Mouse (Mus musculus): ENCODE measurements around the gene 4933405L10Rik.

The 4933405L10Rik gene

DNA sequence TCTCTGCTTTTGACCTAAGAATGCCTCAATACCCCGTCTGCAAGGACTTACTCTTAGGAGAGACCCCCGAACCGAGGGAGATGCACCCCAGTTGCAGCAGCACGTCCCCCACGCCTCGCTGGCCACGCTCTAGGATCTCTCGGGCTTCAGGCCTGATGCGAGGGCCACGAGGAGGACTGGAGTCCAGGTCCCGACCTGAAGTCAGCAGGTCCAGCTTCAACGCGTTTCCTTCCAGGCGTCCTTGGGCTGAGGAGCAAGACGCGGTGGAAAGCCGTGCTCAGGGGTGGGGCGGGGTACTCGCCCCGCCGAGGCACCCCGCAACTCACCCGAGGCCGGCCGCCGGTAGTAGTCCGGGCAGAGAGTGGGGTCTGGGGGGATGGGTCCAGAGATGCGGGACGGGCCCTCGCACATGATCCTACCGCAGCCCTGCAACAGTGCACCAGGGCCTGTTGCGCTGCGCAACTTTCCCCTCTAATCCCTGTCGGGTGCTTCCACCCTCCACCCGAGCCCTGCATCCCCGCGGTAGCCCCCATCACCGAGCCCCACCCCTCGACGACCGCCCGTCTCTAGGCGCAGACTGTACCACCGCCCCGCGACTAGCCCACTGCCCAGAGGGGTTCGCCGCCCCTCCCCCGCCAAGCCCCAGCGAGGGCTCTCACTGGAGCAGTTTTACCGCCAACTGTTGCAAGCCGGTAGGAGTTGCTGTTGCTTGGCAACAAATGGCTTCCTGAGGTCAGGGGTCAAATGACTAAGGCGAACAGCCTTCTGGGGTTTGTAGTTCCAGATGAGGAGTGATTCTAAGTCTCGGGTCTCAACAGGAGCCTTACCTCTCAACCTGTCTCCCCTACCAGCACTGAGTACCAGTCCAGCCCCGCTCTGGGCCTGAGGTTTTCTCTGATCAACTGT is at the start of gene 4933405L10Rik, which contains the start of gene Enkd1:
TSS of gene 4933405L10Rik (plus strand) at position 158 of the 906 bp plus-strand sequence.
TSS of gene Enkd1 (minus strand) at position 713 of the 906 bp plus-strand sequence.
- peak; percentile 96 for DNase-seq (ENCODE audit: low read depth, low spot score)

DNA sequence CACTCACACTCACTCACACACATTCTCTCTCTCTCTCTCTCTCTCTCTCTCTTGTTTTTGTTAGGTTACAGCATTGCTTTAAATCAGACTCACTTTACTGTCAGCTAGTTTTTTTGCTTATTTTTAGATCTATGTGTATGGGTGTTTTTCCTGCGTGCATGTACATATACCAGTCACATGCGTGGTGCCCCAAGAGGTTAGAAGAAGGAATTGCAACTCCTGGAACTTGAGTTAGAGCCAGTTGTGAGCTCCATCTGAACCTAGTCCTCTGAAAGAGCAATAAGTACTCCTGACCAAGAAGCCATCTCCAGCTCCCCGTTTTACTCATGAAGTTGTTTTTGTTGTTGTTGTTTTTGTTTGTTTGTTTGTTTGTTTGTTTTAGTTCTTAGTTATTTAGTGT is 46.3 kb upstream of the 4933405L10Rik start:
- peak; percentile 80 for DNase-seq (ENCODE audit: low read depth, low spot score)

DNA sequence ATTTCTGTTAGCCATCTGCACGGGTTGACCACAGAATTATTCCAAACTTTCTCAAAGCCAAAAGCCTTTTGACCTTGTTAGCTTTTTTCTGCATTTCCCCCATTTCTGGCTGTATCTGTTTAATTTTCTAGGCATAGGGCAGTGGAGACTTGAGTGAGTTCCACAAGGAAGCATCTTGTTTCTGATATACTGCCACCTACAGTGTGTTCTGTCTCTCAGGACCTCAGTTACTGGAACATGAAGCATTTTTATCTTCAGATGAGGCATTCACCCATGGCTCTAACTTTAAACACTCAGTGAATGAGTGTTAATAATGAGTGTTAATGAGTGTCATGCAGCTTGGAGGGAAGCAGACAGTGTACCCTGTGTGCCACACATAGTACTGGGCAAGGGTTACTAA is 29.6 kb upstream of the 4933405L10Rik start:
- no peak for DNase-seq (ENCODE audit: low read depth, low spot score)

- DNase-seq (ENCODE audit: low read depth, low spot score) = no peak
Measured at GRCm38 (mm10) chr8:105685325-105685724, 22.1 kb upstream of the 4933405L10Rik start.

GRCm38 (mm10) chr8:105685796-105686308 is 21.6 kb upstream of the 4933405L10Rik start, which contains the start of gene Carmil2:
Gene Carmil2, plus strand, starts transcription at chr8:105686274.
- peak; percentile 87 for DNase-seq (ENCODE audit: low read depth, low spot score)

- DNase-seq (ENCODE audit: low read depth, low spot score) = peak; percentile 54
Measured at GRCm38 (mm10) chr8:105686551-105686950, 20.9 kb upstream of the 4933405L10Rik start.

DNA sequence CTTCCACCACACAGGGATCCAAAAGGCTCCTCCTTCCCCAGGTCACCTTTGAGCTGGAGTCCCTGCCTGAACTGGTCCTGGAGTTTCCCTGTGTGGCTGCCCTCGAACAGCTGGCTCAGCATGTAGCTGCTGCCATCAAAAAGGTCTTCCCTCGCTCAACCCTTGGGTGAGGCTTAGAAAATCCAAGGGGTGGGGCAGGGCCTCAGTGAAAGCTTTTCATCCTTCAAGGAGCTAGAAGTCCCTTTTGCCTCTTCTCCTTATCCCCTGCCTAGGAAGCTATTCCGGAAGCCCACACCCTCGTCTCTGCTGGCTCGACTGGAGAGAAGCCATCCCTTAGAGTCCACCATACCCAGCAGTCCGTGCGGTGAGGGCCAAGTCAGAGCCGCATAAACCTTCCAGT is 19.9 kb upstream of the 4933405L10Rik start:
- peak; percentile 82 for DNase-seq (ENCODE audit: low read depth, low spot score)

DNA sequence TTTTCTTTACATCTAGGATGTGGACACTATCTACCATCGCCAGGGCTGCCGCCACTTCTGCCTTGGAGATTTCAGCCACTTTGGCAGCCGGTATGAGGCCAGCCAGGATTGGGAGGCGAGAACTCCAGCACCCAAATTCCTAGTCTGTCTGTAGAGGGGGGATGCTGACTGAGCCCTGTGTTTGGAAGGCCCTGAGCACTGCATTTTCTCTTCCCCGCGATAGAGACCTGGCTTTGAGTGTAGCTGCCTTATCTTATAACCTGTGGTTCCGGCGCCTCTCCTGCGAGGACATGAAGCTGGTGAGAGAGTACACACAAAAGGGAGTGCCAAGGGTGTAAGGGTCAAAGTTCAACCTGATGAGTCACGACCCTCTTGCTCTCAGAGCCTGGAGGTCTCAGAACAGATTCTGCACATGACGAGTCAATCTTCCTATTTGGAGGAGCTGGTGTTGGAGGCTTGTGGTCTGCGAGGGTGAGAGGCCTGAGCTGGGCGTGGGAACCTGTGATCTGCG is 19.2 kb upstream of the 4933405L10Rik start:
- no peak for DNase-seq (ENCODE audit: low read depth, low spot score)

GRCm38 (mm10) chr8:105689256-105689982 is 18.0 kb upstream of the 4933405L10Rik start:
- peak; percentile 41 for DNase-seq (ENCODE audit: low read depth, low spot score)

GRCm38 (mm10) chr8:105689983-105690360 is 17.5 kb upstream of the 4933405L10Rik start:
- no peak for DNase-seq (ENCODE audit: low read depth, low spot score)

DNA sequence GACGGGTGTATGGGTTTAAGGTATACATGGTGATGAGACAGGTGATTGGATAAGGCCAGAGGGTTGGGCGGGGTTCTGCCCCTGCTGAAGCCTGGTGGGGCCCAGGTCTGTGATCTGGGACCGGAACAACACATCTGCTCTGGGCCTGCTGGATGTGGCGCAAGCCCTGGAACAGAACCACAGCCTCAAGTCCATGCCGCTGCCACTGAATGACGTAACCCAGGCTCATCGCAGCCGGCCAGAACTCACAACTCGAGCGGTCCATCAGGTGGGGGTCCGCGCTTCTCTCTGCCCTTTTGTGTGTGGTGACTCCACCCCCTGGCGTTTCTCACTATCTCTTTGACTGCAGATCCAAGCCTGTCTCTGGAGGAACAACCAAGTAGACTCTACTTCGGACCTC is 16.5 kb upstream of the 4933405L10Rik start:
- DNase-seq (ENCODE audit: low read depth, low spot score) = no peak

- DNase-seq (ENCODE audit: low read depth, low spot score) = no peak
Measured at GRCm38 (mm10) chr8:105692449-105693182, 14.8 kb upstream of the 4933405L10Rik start.

- DNase-seq (ENCODE audit: low read depth, low spot score) = peak; percentile 84
Measured at GRCm38 (mm10) chr8:105693648-105694047, 13.8 kb upstream of the 4933405L10Rik start.

DNA sequence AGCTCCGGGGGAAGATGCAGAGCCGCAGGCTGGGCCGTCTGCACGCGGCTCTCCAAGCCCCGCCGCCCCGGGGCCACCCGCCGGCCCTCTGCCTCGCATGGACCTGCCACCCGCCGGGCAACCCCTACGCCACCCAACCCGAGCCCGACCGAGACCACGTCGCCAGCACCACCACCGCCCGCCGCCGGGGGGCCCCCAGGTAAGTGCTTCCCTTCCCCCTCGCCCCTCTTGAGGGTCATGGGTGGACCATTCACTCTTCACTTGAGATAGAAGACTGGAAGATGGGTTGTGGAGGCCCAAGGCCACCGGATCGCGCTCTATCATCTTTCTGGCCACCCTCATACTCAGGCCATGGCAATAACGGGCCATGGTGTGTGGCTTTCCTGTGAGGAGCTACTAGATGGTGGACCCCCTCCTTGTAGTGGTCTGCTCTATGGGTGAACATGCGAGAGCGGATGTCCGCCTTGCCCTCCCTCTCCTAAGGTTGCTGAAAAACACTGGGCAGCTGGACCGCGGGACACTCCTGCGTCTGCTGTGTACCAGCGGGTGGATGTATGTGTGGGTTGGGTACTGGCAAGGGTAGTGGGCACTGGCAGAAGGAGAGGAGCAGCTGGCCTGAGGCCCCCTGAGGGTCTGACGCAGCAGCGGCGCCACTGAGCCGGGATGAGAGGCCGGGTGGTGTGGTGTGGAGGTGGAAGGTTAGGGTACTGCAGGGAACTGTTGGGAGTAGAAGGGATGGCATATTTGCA is 13.2 kb upstream of the 4933405L10Rik start:
- peak; percentile 57 for DNase-seq (ENCODE audit: low read depth, low spot score)

DNA sequence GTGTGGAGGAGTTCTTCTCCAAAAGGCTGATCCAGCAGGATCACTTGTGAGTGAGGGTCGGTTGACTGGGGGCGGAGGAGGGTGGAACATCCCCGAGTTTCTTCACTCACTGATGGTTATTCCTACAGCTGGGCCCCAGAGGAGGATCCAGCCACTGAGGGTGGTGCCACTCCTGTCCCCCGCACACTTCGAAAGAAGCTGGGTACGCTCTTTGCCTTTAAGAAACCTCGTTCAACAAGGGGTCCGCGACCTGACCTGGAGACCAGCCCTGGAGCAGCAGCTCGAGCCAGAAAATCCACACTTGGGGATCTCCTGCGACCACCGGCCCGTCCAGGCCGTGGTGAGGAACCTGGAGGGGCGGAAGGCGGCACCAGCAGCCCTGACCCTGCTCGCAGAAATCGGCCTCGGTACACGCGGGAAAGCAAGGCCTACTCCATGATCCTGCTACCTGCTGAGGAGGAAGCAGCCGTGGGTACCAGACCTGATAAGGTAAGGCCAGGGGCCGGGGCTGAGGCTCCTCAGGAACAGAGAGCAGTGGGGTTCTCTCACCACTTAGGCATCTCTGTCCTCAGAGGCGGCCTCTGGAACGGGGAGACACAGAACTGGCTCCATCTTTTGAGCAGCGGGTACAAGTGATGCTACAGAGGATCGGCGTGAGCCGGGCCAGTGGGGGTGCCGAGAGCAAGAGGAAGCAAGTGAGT is 12.2 kb upstream of the 4933405L10Rik start:
- no peak for DNase-seq (ENCODE audit: low read depth, low spot score)

DNA sequence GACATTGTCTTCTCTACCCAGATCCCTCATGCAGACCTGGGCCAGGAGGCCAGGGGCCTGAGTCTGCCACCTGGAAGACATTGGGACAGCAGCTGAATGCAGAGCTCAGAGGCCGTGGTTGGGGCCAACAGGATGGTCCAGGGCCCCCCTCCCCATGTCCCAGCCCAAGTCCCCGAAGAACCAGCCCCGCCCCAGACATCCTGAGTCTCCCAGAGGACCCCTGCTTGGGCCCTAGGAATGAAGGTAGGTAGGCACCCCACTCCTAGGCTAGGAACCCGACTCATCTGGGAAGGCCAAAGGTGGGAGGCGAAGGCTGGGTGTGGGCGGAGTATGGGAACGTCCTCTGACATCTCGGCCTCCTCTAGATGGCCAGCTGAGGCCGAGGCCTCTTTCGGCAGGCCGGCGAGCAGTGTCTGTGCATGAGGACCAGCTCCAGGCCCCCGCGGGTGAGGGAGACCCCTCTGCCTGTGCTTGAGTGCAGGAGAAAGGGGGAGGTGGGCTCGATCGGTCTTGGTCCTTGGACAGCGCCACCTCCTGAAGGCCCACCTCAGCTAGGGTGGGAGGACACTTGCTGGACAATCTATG is 10.2 kb upstream of the 4933405L10Rik start:
- no peak for DNase-seq (ENCODE audit: low read depth, low spot score)

GRCm38 (mm10) chr8:105698734-105699133 is 8.7 kb upstream of the 4933405L10Rik start:
- no peak for DNase-seq (ENCODE audit: low read depth, low spot score)

DNA sequence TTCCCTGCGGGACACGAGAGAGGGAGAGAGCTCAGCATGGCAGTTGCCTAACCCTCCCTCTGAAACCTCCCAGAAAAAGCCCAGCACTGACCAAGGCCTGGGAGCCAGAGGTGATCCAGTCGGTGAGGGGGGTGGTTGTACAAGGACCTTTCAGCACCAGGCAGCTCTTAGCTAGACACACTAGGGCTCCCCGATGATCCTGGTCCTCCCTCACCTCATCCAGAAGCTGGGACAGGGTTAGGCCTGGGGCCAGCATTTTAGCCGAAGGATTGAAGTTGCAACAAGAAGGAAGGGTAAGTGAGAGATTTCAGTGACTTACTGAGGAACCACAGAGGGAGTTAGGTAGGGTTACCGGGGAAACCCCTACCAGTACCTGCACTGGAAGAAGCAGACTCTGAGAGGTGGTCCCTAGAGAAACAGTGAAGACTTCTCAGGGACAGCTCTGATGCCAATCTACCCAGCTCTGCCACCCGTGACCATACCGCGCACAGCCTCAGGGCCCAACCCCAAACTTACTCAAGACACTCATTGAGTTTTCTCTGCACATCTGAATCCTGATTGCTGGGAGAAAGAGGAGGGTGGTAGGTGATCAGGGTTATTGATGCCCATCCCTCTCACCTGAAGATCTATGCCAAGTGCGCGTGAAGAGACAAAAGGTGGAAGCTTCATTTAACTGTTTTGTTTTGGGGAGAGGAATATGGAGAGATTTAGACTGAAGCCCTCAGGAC is 7.8 kb upstream of the 4933405L10Rik start:
- no peak for DNase-seq (ENCODE audit: low read depth, low spot score)

GRCm38 (mm10) chr8:105700566-105700965 is 6.9 kb upstream of the 4933405L10Rik start:
- DNase-seq (ENCODE audit: low read depth, low spot score) = no peak
